Mouse (Mus musculus): ENCODE results near the gene Olfr620. TPM values are rescaled to one million over a fixed set of nuclear protein-coding genes. Genes with fewer than 3 reads are reported as not detected.

The Olfr620 gene
- polyA plus RNA-seq (2017; shearing (Covaris generic)), result 0.25 TPM

GRCm38 (mm10) chr7:103612434-103612833 lies at the start of gene Olfr620:
Gene Olfr620, minus strand, starts transcription at chr7:103612534.

GRCm38 (mm10) chr7:103642602-103643001 lies 30.3 kb upstream of the Olfr620 start, which contains the start of gene Olfr622:
Gene Olfr622, minus strand, starts transcription at chr7:103642702.

GRCm38 (mm10) chr7:103600275-103600674 lies 12.1 kb downstream of the Olfr620 start, which contains the start of gene Olfr619:
Gene Olfr619, plus strand, starts transcription at chr7:103600575.

GRCm38 (mm10) chr7:103589803-103590202 lies 22.5 kb downstream of the Olfr620 start, which contains the start of gene Olfr618:
Gene Olfr618, plus strand, starts transcription at chr7:103590103.

GRCm38 (mm10) chr7:103572761-103573160 lies 39.6 kb downstream of the Olfr620 start, which contains the start of gene Olfr617:
Gene Olfr617, plus strand, starts transcription at chr7:103573061.

GRCm38 (mm10) chr7:103569043-103569442 lies 43.3 kb downstream of the Olfr620 start, which contains the start of gene Olfr616:
Gene Olfr616, minus strand, starts transcription at chr7:103569143.

GRCm38 (mm10) chr7:103555779-103556178 lies 56.6 kb downstream of the Olfr620 start, which contains the start of gene Olfr615:
Gene Olfr615, plus strand, starts transcription at chr7:103556079.

Other genes starting within 250 kb of the Olfr620 start
- not detected for gene Olfr601, start 249.9 kb downstream of the Olfr620 start, polyA plus RNA-seq (2017; shearing (Covaris generic))
- gene Olfr603, start 226.4 kb downstream of the Olfr620 start, polyA plus RNA-seq (2017; shearing (Covaris generic)), result not detected
- not detected for gene Usp17lc, start 197.5 kb downstream of the Olfr620 start, polyA plus RNA-seq (2017; shearing (Covaris generic))
- gene Olfr605, start 167.1 kb downstream of the Olfr620 start, polyA plus RNA-seq (2017; shearing (Covaris generic)), result not detected
- gene Olfr606, start 163.5 kb downstream of the Olfr620 start, polyA plus RNA-seq (2017; shearing (Covaris generic)), result not detected
- gene Olfr607, start 148.4 kb downstream of the Olfr620 start, polyA plus RNA-seq (2017; shearing (Covaris generic)), result 0.20 TPM
- gene Olfr608, start 142.7 kb downstream of the Olfr620 start, polyA plus RNA-seq (2017; shearing (Covaris generic)), result not detected
- gene Olfr609, start 114.5 kb downstream of the Olfr620 start, polyA plus RNA-seq (2017; shearing (Covaris generic)), result not detected
- gene Olfr610, start 100.4 kb downstream of the Olfr620 start, polyA plus RNA-seq (2017; shearing (Covaris generic)), result not detected
- not detected for gene Olfr611, start 91.7 kb downstream of the Olfr620 start, polyA plus RNA-seq (2017; shearing (Covaris generic))
- not detected for gene Olfr612, start 69.8 kb downstream of the Olfr620 start, polyA plus RNA-seq (2017; shearing (Covaris generic))
- gene Olfr613, start 64.5 kb downstream of the Olfr620 start, polyA plus RNA-seq (2017; shearing (Covaris generic)), result 0.06 TPM
- gene Olfr615, start 56.5 kb downstream of the Olfr620 start, polyA plus RNA-seq (2017; shearing (Covaris generic)), result not detected
- not detected for gene Olfr616, start 43.4 kb downstream of the Olfr620 start, polyA plus RNA-seq (2017; shearing (Covaris generic))
- gene Olfr617, start 39.5 kb downstream of the Olfr620 start, polyA plus RNA-seq (2017; shearing (Covaris generic)), result not detected
- gene Olfr618, start 22.4 kb downstream of the Olfr620 start, polyA plus RNA-seq (2017; shearing (Covaris generic)), result not detected
- not detected for gene Olfr619, start 12.0 kb downstream of the Olfr620 start, polyA plus RNA-seq (2017; shearing (Covaris generic))
- gene Olfr622, start 30.2 kb upstream of the Olfr620 start, polyA plus RNA-seq (2017; shearing (Covaris generic)), result not detected
- not detected for gene Olfr623, start 51.2 kb upstream of the Olfr620 start, polyA plus RNA-seq (2017; shearing (Covaris generic))
- gene Olfr624, start 58.7 kb upstream of the Olfr620 start, polyA plus RNA-seq (2017; shearing (Covaris generic)), result 0.06 TPM
- gene Olfr625-ps1, start 70.2 kb upstream of the Olfr620 start, polyA plus RNA-seq (2017; shearing (Covaris generic)), result not detected
- not detected for gene Olfr243, start 102.1 kb upstream of the Olfr620 start, polyA plus RNA-seq (2017; shearing (Covaris generic))
- not detected for gene Olfr628, start 117.8 kb upstream of the Olfr620 start, polyA plus RNA-seq (2017; shearing (Covaris generic))
- not detected for gene Olfr629, start 132.4 kb upstream of the Olfr620 start, polyA plus RNA-seq (2017; shearing (Covaris generic))
- gene Olfr630, start 144.8 kb upstream of the Olfr620 start, polyA plus RNA-seq (2017; shearing (Covaris generic)), result not detected
- gene Olfr69, start 159.1 kb upstream of the Olfr620 start, polyA plus RNA-seq (2017; shearing (Covaris generic)), result not detected
- gene Olfr68, start 167.2 kb upstream of the Olfr620 start, polyA plus RNA-seq (2017; shearing (Covaris generic)), result not detected
- not detected for gene Olfr67, start 179.3 kb upstream of the Olfr620 start, polyA plus RNA-seq (2017; shearing (Covaris generic))
- not detected for gene Hbb-bt, start 201.5 kb upstream of the Olfr620 start, polyA plus RNA-seq (2017; shearing (Covaris generic))
- gene Hbb-bs, start 215.6 kb upstream of the Olfr620 start, polyA plus RNA-seq (2017; shearing (Covaris generic)), result 1.2 TPM
- not detected for gene Hbb-bh2, start 228.0 kb upstream of the Olfr620 start, polyA plus RNA-seq (2017; shearing (Covaris generic))
- not detected for gene Hbb-bh1, start 230.6 kb upstream of the Olfr620 start, polyA plus RNA-seq (2017; shearing (Covaris generic))
- not detected for gene Hbb-y, start 240.7 kb upstream of the Olfr620 start, polyA plus RNA-seq (2017; shearing (Covaris generic))

All from naive thymus-derived CD4-positive, alpha-beta T cell, adult 5 months (primary cell).